Mouse (Mus musculus): ENCODE measurements around the gene Frmd4a. TPM values are rescaled to one million over a fixed set of nuclear protein-coding genes. Genes with fewer than 3 reads are reported as not detected.
"Not testable (repeated sequence)": the region's sequence is repeated elsewhere in the genome, so short reads cannot be mapped to it uniquely, and the experiment has no call there.

Frmd4a gene
- total RNA-seq, 1 experiment, result 9.3 TPM

DNA sequence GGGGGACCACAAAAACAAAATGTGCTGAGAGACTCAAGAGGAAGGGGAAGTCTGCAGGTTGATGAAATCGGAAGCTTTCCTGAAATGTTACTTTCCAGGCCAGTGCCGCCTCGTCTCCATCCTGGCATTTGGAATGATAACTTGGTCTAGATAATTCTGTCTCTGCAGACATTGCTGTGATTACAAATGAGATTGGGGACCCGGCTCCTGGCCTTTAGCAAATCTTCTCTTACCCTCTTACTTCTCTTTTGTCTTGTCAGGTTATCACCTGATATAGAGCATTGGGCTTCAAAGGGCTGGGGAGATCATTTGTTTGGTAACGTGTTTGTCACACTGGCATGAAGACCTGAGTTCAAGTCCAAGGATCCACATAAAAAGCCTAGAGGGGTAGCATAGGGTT lies 317.4 kb downstream of the Frmd4a start:
- TF ChIP-seq ZNF384 (IDR thresholded peaks at IDR 0.05; ENCODE audit: low read depth, low read length) (no peak), HCFC1 (IDR thresholded peaks at IDR 0.05; ENCODE audit: borderline replicate concordance, insufficient read depth, low read length) (no peak), MAFK (IDR thresholded peaks at IDR 0.05; ENCODE audit: insufficient read depth, low read depth, low read length) (no peak), CHD2 (IDR thresholded peaks at IDR 0.05; ENCODE audit: low read depth, low read length) (no peak), ZC3H11A (IDR thresholded peaks at IDR 0.05; ENCODE audit: borderline replicate concordance, low read depth, low read length) (no peak)
- H3K36me3 ChIP-seq (ENCODE audit: control insufficient read depth, insufficient read depth, low read length, poor library complexity, severe bottlenecking), result no peaks in the 10 kb centered on the region
- no peaks in the 10 kb centered on the region for H3K9me3 ChIP-seq (ENCODE audit: control insufficient read depth, insufficient read depth, low read depth, low read length)
- H3K27ac ChIP-seq (ENCODE audit: insufficient read depth, low read depth, low read length, poor library complexity, severe bottlenecking), result no peak overlapping the region
- no peak for DNase-seq (ENCODE audit: low read depth, low spot score)
- in situ Hi-C loops (cut with MboI; ENCODE audit: low sequenced_read_pairs in 2 of 2, unreplicated experiment in 2 of 2), result no loop called here
- no peaks in the 10 kb centered on the region for H3K4me1 ChIP-seq (ENCODE audit: control insufficient read depth in 2 of 2, insufficient read depth in 2 of 2, low read length in 2 of 2, poor library complexity in 1 of 2)
- no peak overlapping the region for H3K4me3 ChIP-seq (ENCODE audit: insufficient read depth in 1 of 2, low read depth in 1 of 2, low read length in 2 of 2, poor library complexity in 1 of 2, severe bottlenecking in 1 of 2)
- no peak overlapping the region for H3K9ac ChIP-seq (ENCODE audit: insufficient read depth, low read depth, low read length, poor library complexity, severe bottlenecking)

DNA sequence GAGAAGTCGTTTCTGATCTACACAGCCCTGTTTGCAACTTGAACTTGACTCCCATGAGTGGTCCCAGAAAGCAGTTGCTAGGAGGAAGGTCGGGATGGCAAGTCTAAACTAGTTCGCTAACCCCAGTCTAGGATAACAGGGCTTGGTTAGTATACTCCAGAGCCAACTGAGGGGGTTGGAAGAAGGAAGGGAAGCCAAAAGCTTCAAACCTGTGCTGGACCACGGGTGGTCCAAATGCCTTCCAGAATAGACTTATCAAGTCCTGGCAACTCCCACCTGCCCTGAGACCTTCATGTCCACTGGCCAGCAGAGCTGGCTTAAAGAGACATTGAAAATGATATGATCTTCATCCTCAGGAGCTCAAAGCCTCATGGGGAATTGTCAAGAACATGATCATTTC lies 318.4 kb downstream of the Frmd4a start:
- H3K4me3 ChIP-seq (ENCODE audit: insufficient read depth in 1 of 2, low read depth in 1 of 2, low read length in 2 of 2, poor library complexity in 1 of 2, severe bottlenecking in 1 of 2), result no peak overlapping the region
- no peak overlapping the region for H3K9ac ChIP-seq (ENCODE audit: insufficient read depth, low read depth, low read length, poor library complexity, severe bottlenecking)
- no peak for DNase-seq (ENCODE audit: low read depth, low spot score)
- no peaks in the 10 kb centered on the region for H3K9me3 ChIP-seq (ENCODE audit: control insufficient read depth, insufficient read depth, low read depth, low read length)
- H3K4me1 ChIP-seq (ENCODE audit: control insufficient read depth in 2 of 2, insufficient read depth in 2 of 2, low read length in 2 of 2, poor library complexity in 1 of 2), result no peaks in the 10 kb centered on the region
- no peaks in the 10 kb centered on the region for H3K36me3 ChIP-seq (ENCODE audit: control insufficient read depth, insufficient read depth, low read length, poor library complexity, severe bottlenecking)
- no peak overlapping the region for H3K27ac ChIP-seq (ENCODE audit: insufficient read depth, low read depth, low read length, poor library complexity, severe bottlenecking)
- in situ Hi-C loops (cut with MboI; ENCODE audit: low sequenced_read_pairs in 2 of 2, unreplicated experiment in 2 of 2), result no loop called here
- TF ChIP-seq HCFC1 (IDR thresholded peaks at IDR 0.05; ENCODE audit: borderline replicate concordance, insufficient read depth, low read length), result no peak
- TF ChIP-seq CHD2 (IDR thresholded peaks at IDR 0.05; ENCODE audit: low read depth, low read length), result no peak
- TF ChIP-seq MAFK (IDR thresholded peaks at IDR 0.05; ENCODE audit: insufficient read depth, low read depth, low read length), result no peak

DNA sequence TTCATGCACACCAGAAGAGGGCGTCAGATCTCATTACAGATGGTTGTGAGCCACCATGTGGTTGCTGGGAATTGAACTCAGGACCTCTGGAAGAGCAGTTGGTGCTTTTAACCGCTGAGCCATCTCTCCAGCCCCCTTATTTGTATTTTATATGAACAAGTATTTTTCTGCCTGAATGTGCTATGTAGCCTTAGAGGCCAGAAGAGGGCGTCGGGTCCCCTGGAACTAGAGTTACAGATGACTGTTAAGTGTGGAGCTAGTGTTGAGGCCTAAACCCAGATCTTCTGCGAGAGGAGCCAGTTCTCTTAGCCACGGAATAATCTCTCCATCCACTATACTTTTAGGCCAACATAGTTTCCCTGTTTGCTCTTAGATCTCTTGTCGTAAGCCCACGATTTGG lies 320.8 kb downstream of the Frmd4a start:
- peak; percentile 21 for DNase-seq (ENCODE audit: low read depth, low spot score)
- H3K9me3 ChIP-seq (ENCODE audit: control insufficient read depth, insufficient read depth, low read depth, low read length); H3K4me1 ChIP-seq (ENCODE audit: control insufficient read depth in 2 of 2, insufficient read depth in 2 of 2, low read length in 2 of 2, poor library complexity in 1 of 2); H3K27ac ChIP-seq (ENCODE audit: insufficient read depth, low read depth, low read length, poor library complexity, severe bottlenecking); H3K36me3 ChIP-seq (ENCODE audit: control insufficient read depth, insufficient read depth, low read length, poor library complexity, severe bottlenecking); H3K9ac ChIP-seq (ENCODE audit: insufficient read depth, low read depth, low read length, poor library complexity, severe bottlenecking); H3K4me3 ChIP-seq (ENCODE audit: insufficient read depth in 1 of 2, low read depth in 1 of 2, low read length in 2 of 2, poor library complexity in 1 of 2, severe bottlenecking in 1 of 2); in situ Hi-C loops (cut with MboI; ENCODE audit: low sequenced_read_pairs in 2 of 2, unreplicated experiment in 2 of 2): not testable (repeated sequence)

- Histone ChIP-seq H3K27ac (ENCODE audit: insufficient read depth, low read depth, low read length, poor library complexity, severe bottlenecking) (no peak overlapping the region), H3K9me3 (ENCODE audit: control insufficient read depth, insufficient read depth, low read depth, low read length) (no peaks in the 10 kb centered on the region), H3K36me3 (ENCODE audit: control insufficient read depth, insufficient read depth, low read length, poor library complexity, severe bottlenecking) (no peaks in the 10 kb centered on the region), H3K9ac (ENCODE audit: insufficient read depth, low read depth, low read length, poor library complexity, severe bottlenecking) (no peak overlapping the region), H3K4me3 (ENCODE audit: insufficient read depth in 1 of 2, low read depth in 1 of 2, low read length in 2 of 2, poor library complexity in 1 of 2, severe bottlenecking in 1 of 2) (no peak overlapping the region), H3K4me1 (ENCODE audit: control insufficient read depth in 2 of 2, insufficient read depth in 2 of 2, low read length in 2 of 2, poor library complexity in 1 of 2) (no peaks in the 10 kb centered on the region)
- DNase-seq (ENCODE audit: low read depth, low spot score), result no peak
- no peak for TF ChIP-seq HCFC1 (IDR thresholded peaks at IDR 0.05; ENCODE audit: borderline replicate concordance, insufficient read depth, low read length)
- TF ChIP-seq ZC3H11A (IDR thresholded peaks at IDR 0.05; ENCODE audit: borderline replicate concordance, low read depth, low read length), result no peak
- no peak for TF ChIP-seq ZNF384 (IDR thresholded peaks at IDR 0.05; ENCODE audit: low read depth, low read length)
- no peak for TF ChIP-seq CHD2 (IDR thresholded peaks at IDR 0.05; ENCODE audit: low read depth, low read length)
- no peak for TF ChIP-seq MAFK (IDR thresholded peaks at IDR 0.05; ENCODE audit: insufficient read depth, low read depth, low read length)
- in situ Hi-C loops (cut with MboI; ENCODE audit: low sequenced_read_pairs in 2 of 2, unreplicated experiment in 2 of 2), result no loop called here
These were observed 321.6 kb downstream of the Frmd4a start for GRCm38 (mm10) chr2:4339128-4339527.

DNA sequence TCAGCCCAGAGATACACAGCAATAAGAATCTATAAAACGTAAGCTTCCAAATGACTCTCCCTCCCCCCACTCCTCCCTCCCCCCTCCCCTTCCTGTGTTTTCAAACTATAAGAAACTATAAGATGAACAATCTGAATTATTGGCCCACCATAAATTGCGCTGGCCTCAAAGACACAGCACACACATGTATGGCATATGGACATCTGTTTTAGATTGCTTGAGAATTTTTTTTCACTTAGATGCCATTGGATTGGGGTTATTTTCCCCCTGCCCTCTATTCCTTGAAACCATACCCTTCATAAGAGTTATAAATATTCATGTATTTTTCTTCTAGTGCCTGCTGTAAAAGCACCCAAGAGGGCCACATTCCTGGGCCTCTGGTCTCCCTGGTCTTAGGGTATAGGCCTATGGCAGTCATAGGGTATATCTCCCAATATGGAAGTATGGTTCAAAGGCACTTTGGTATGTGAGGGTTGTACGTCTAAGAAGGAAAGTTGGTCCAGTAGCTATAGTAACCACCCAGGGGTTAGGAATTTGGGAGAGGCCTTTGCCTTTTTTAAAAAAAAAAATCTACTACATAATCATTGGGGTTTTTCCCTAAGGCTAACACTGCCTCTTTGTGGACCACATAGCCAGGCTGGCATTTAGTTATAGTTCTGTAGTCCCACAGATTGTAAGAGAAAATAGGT lies 322.2 kb downstream of the Frmd4a start:
- in situ Hi-C loops (cut with MboI; ENCODE audit: low sequenced_read_pairs in 2 of 2, unreplicated experiment in 2 of 2), result no loop called here
- no peak overlapping the region for H3K27ac ChIP-seq (ENCODE audit: insufficient read depth, low read depth, low read length, poor library complexity, severe bottlenecking)
- no peak overlapping the region for H3K9ac ChIP-seq (ENCODE audit: insufficient read depth, low read depth, low read length, poor library complexity, severe bottlenecking)
- no peaks in the 10 kb centered on the region for H3K36me3 ChIP-seq (ENCODE audit: control insufficient read depth, insufficient read depth, low read length, poor library complexity, severe bottlenecking)
- H3K9me3 ChIP-seq (ENCODE audit: control insufficient read depth, insufficient read depth, low read depth, low read length), result no peaks in the 10 kb centered on the region
- H3K4me3 ChIP-seq (ENCODE audit: insufficient read depth in 1 of 2, low read depth in 1 of 2, low read length in 2 of 2, poor library complexity in 1 of 2, severe bottlenecking in 1 of 2), result no peak overlapping the region
- DNase-seq (ENCODE audit: low read depth, low spot score), result no peak
- TF ChIP-seq HCFC1 (IDR thresholded peaks at IDR 0.05; ENCODE audit: borderline replicate concordance, insufficient read depth, low read length), result no peak
- no peak for TF ChIP-seq ZNF384 (IDR thresholded peaks at IDR 0.05; ENCODE audit: low read depth, low read length)
- TF ChIP-seq ZC3H11A (IDR thresholded peaks at IDR 0.05; ENCODE audit: borderline replicate concordance, low read depth, low read length), result no peak
- TF ChIP-seq MAFK (IDR thresholded peaks at IDR 0.05; ENCODE audit: insufficient read depth, low read depth, low read length), result no peak
- TF ChIP-seq CHD2 (IDR thresholded peaks at IDR 0.05; ENCODE audit: low read depth, low read length), result no peak
- no peaks in the 10 kb centered on the region for H3K4me1 ChIP-seq (ENCODE audit: control insufficient read depth in 2 of 2, insufficient read depth in 2 of 2, low read length in 2 of 2, poor library complexity in 1 of 2)

Measured in ES-E14 (cell line).